Mouse (Mus musculus) CH12.LX (cell line): ENCODE measurements around the gene Rapgef4. TPM values are rescaled to one million over a fixed set of nuclear protein-coding genes. Genes with fewer than 3 reads are reported as not detected.

Experiments used
- DNase-seq: peaks from one replicate; pipeline ENCODE4 v3.0.0-alpha.2; 2013; ENCODE audit errors: extremely low read depth
- H3K27ac ChIP-seq: 2 replicates; pipeline ENCODE4 v1.5.1; 2012; ENCODE audit warnings: low read depth, mild to moderate bottlenecking, control low read depth, moderate library complexity; ENCODE audit not compliant: insufficient read depth
- H3K27me3 ChIP-seq: replicated peaks from 2 replicates; pipeline ENCODE3; 2012; ENCODE audit warnings: inconsistent platforms
- H3K36me3 ChIP-seq, 2 experiments: replicated peaks in 1 of 2; 2 replicates each; pipeline versions ENCODE3 to v1.6.1; 2012; ENCODE audit warnings: inconsistent platforms in 1 of 2, low read length in 1 of 2, mild to moderate bottlenecking in 1 of 2, mixed read lengths in 1 of 2, moderate library complexity in 1 of 2; ENCODE audit not compliant: control insufficient read depth in 1 of 2, insufficient read depth in 1 of 2
- H3K4me1 ChIP-seq, 2 experiments: 2 replicates each; pipeline ENCODE4 v1.6.1; 2012; ENCODE audit warnings: inconsistent platforms in 1 of 2, moderate library complexity in 1 of 2; ENCODE audit not compliant: insufficient read depth in 2 of 2, control insufficient read depth in 1 of 2
- H3K4me2 ChIP-seq: 2 replicates; pipeline ENCODE4 v1.6.1; 2012; ENCODE audit warnings: low read depth, mild to moderate bottlenecking, control low read depth; ENCODE audit not compliant: poor library complexity, insufficient read depth, severe bottlenecking
- H3K4me3 ChIP-seq, 3 experiments: fragments of 150-350 bp in 1 of 3; sonication (generic) in 1 of 3; replicated peaks in 1 of 3; 2 replicates each; pipeline versions ENCODE3 to v1.5.1; 2011 to 2012; ENCODE audit warnings: low read depth in 2 of 3, low read length in 2 of 3, mild to moderate bottlenecking in 2 of 3, moderate library complexity in 2 of 3, control low read depth in 1 of 3, improper control_type of control experiment in 1 of 3, inconsistent platforms in 1 of 3, mixed read lengths in 1 of 3; ENCODE audit not compliant: poor library complexity in 1 of 3
- H3K79me2 ChIP-seq: replicated peaks from 2 replicates; pipeline ENCODE4 v1.6.1; 2012; ENCODE audit warnings: mild to moderate bottlenecking, moderate library complexity; ENCODE audit not compliant: control insufficient read depth, poor library complexity, insufficient read depth, severe bottlenecking; ENCODE audit errors: extremely low read depth
- H3K9ac ChIP-seq: 2 replicates; pipeline ENCODE4 v1.6.1; 2012; ENCODE audit warnings: low read depth, mild to moderate bottlenecking, control low read depth, moderate library complexity; ENCODE audit not compliant: insufficient read depth
- H3K9me3 ChIP-seq: replicated peaks from 2 replicates; pipeline ENCODE3; 2012; ENCODE audit warnings: low read length, inconsistent platforms, mixed read lengths
- BHLHE40 ChIP-seq: IDR thresholded peaks from 2 replicates; pipeline ENCODE4 v1.6.1; 2011; ENCODE audit warnings: mild to moderate bottlenecking, low read depth, low read length, improper control_type of control experiment
- CTCF ChIP-seq, 2 experiments: IDR thresholded peaks in 1 of 2; conservative IDR thresholded peaks in 1 of 2; 2 replicates each; pipeline ENCODE4 v1.5.1; 2011 to 2012; ENCODE audit warnings: low read depth in 2 of 2, low read length in 2 of 2, improper control_type of control experiment in 1 of 2, inconsistent platforms in 1 of 2, mild to moderate bottlenecking in 1 of 2, moderate library complexity in 1 of 2
- E2F4 ChIP-seq: IDR thresholded peaks from 2 replicates; pipeline ENCODE4 v1.6.1; 2011; ENCODE audit warnings: low read depth, low read length, improper control_type of control experiment; ENCODE audit not compliant: insufficient replicate concordance
- ELF1 ChIP-seq: IDR thresholded peaks from 2 replicates; pipeline ENCODE4 v1.6.1; 2014; ENCODE audit warnings: low read depth, mild to moderate bottlenecking, inconsistent platforms, low read length, improper control_type of control experiment
- EP300 ChIP-seq: IDR thresholded peaks from 2 replicates; pipeline ENCODE4 v1.6.1; 2011; ENCODE audit warnings: low read length, improper control_type of control experiment
- GABPA ChIP-seq: IDR thresholded peaks from 2 replicates; pipeline ENCODE4 v1.6.1; 2012; ENCODE audit warnings: low read depth, low read length, improper control_type of control experiment, inconsistent platforms; ENCODE audit not compliant: insufficient replicate concordance
- HCFC1 ChIP-seq: IDR thresholded peaks from 2 replicates; pipeline ENCODE4 v1.6.1; 2012; ENCODE audit warnings: low read depth, mild to moderate bottlenecking, inconsistent platforms, low read length, improper control_type of control experiment
- KAT2A ChIP-seq: IDR thresholded peaks from 2 replicates; pipeline ENCODE4 v1.6.1; 2012; ENCODE audit warnings: low read length, improper control_type of control experiment, inconsistent platforms; ENCODE audit not compliant: insufficient replicate concordance
- MAFK ChIP-seq: IDR thresholded peaks from 2 replicates; pipeline ENCODE4 v1.6.1; 2011; ENCODE audit warnings: low read length, improper control_type of control experiment; ENCODE audit not compliant: insufficient replicate concordance
- MAX ChIP-seq: IDR thresholded peaks from 2 replicates; pipeline ENCODE4 v1.6.1; 2011; ENCODE audit warnings: low read length, improper control_type of control experiment
- MYC ChIP-seq: IDR thresholded peaks from 2 replicates; pipeline ENCODE4 v1.6.1; 2011; ENCODE audit warnings: low read depth, mild to moderate bottlenecking, improper control_type of control experiment, low read length
- NRF1 ChIP-seq: IDR thresholded peaks from 2 replicates; pipeline ENCODE4 v1.6.1; 2014; ENCODE audit warnings: low read depth, mild to moderate bottlenecking, inconsistent platforms, low read length, improper control_type of control experiment, moderate library complexity
- RAD21 ChIP-seq: IDR thresholded peaks from 2 replicates; pipeline ENCODE4 v1.6.1; 2011; ENCODE audit warnings: low read depth, mild to moderate bottlenecking, low read length, improper control_type of control experiment, moderate library complexity
- RCOR1 ChIP-seq: conservative IDR thresholded peaks from 2 replicates; pipeline ENCODE4 v1.6.1; 2012; ENCODE audit warnings: low read depth, mild to moderate bottlenecking, inconsistent platforms, low read length, improper control_type of control experiment
- SMC3 ChIP-seq: IDR thresholded peaks from 2 replicates; pipeline ENCODE4 v1.6.1; 2011; ENCODE audit warnings: low read depth, low read length, improper control_type of control experiment
- TCF12 ChIP-seq: IDR thresholded peaks from 2 replicates; pipeline ENCODE4 v1.6.1; 2014; ENCODE audit warnings: low read depth, mild to moderate bottlenecking, inconsistent platforms, low read length, improper control_type of control experiment
- UBTF ChIP-seq: IDR thresholded peaks from 2 replicates; pipeline ENCODE4 v1.6.1; 2012; ENCODE audit warnings: low read depth, mild to moderate bottlenecking, inconsistent platforms, low read length, improper control_type of control experiment, moderate library complexity
- USF1 ChIP-seq: IDR thresholded peaks from 2 replicates; pipeline ENCODE4 v1.6.1; 2014; ENCODE audit warnings: low read depth, mild to moderate bottlenecking, inconsistent platforms, low read length, improper control_type of control experiment
- USF2 ChIP-seq: conservative IDR thresholded peaks from 2 replicates; pipeline ENCODE4 v1.6.1; 2011; ENCODE audit warnings: low read depth, low read length, improper control_type of control experiment
- ZC3H11A ChIP-seq: IDR thresholded peaks from 2 replicates; pipeline ENCODE4 v1.6.1; 2012; ENCODE audit warnings: low read depth, mild to moderate bottlenecking, inconsistent platforms, low read length, improper control_type of control experiment
- ZKSCAN1 ChIP-seq: IDR thresholded peaks from 2 replicates; pipeline ENCODE4 v1.6.1; 2012; ENCODE audit warnings: low read depth, inconsistent platforms, low read length, improper control_type of control experiment, borderline replicate concordance
- ZNF384 ChIP-seq: IDR thresholded peaks from 2 replicates; pipeline ENCODE4 v1.6.1; 2012; ENCODE audit warnings: low read depth, low read length, improper control_type of control experiment, inconsistent platforms
- dilution Hi-C: fragments of 300-500 bp; cut with MboI; formaldehyde crosslinking; loops from 2 replicates; pipeline ENCODE4 v1.14.3; 2020; ENCODE audit warnings: low sequenced_read_pairs; ENCODE audit not compliant: extremely low pct_unique_long_range_greater_than_20kb, extremely low pct_ligation_motif_present
- in situ Hi-C: fragments of 300-500 bp; cut with MboI; formaldehyde crosslinking; loops from 3 replicates; pipeline ENCODE4 v1.14.3; 2019; ENCODE audit warnings: low sequenced_read_pairs, low pct_ligation_motif_present, low pct_unique_long_range_greater_than_20kb, mixed read lengths
- polyA plus RNA-seq: library from polyadenylated mRNA; unstranded; fragments of >175 nt; gene quantifications from 2 replicates; pipeline ENCODE4 v1.2.1, GENCODE M21; 2012; ENCODE audit warnings: low read depth; ENCODE audit not compliant: insufficient read length
- total RNA-seq, 2 experiments: library from RNA; depleted of rRNA; stranded (reverse); fragments of 300-350 nt in 1 of 2; fragments of >200 nt in 1 of 2; gene quantifications; 2 replicates each; pipeline ENCODE4 v1.2.3; 2012 to 2014

Rapgef4 gene
- total and polyA plus RNA-seq, 3 experiments: 0.12 to 0.13 TPM; not detected in 1

DNA sequence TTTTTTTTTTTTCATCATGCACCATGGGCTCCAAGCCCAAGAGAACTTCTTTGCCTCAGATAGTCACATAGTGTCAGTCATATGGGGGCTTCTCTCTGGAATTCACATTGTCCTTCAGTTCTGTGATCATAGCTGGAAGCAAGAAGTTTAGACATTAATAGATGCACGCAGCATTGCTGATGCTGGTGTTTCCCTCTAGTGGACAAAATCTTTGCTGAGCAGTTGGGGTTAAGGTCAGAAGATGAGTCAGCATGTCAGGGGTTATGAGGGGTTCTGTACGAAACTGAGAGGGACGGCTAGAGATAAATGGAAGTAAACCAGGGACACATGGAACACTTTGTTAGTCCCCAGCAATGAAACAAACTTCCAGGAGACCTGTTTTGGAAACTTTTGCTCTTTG is 216.0 kb downstream of the Rapgef4 start (continued):
- TF ChIP-seq USF1 (no peak), GABPA (no peak), HCFC1 (peak; percentile 37; the same call in 1 of the 2 replicates), BHLHE40 (no peak), KAT2A (no peak), ZKSCAN1 (no peak), ELF1 (no peak), USF2 (no peak)

GRCm38 (mm10) chr2:72199451-72199850 is 218.4 kb downstream of the Rapgef4 start:
- DNase-seq: no peak
- no peak overlapping the region for H3K9ac ChIP-seq
- peaks cover 4 to 47% of the 10 kb centered on the region in 2 experiments; a peak in 3 of 4 replicates for H3K4me1 ChIP-seq
- H3K79me2 ChIP-seq: no peaks in the 10 kb centered on the region
- in situ Hi-C loops (no loop called here), dilution Hi-C loops (no loop called here)
- no peaks in the 10 kb centered on the region for H3K9me3 ChIP-seq
- no peaks in the 10 kb centered on the region for H3K36me3 ChIP-seq
- H3K27me3 ChIP-seq: no peaks in the 10 kb centered on the region
- no peak overlapping the region for H3K27ac ChIP-seq
- no peak overlapping the region for H3K4me3 ChIP-seq
- no peak for TF ChIP-seq RCOR1
- TF ChIP-seq ZNF384: no peak
- no peak for TF ChIP-seq MYC
- no peak for TF ChIP-seq BHLHE40
- TF ChIP-seq NRF1: no peak
- no peak for TF ChIP-seq EP300
- TF ChIP-seq ZC3H11A: no peak
- no peak for TF ChIP-seq MAX
- TF ChIP-seq SMC3: no peak
- TF ChIP-seq TCF12: no peak
- no peak for TF ChIP-seq E2F4
- no peak for TF ChIP-seq CTCF (conservative IDR thresholded peaks at IDR 0.05 in 1 of 2, IDR thresholded peaks at IDR 0.05 in 1 of 2; ENCODE audit: low read depth in 2 of 2, low read length in 2 of 2)
- no peak overlapping the region for H3K4me2 ChIP-seq

GRCm38 (mm10) chr2:72201506-72201905 is 220.5 kb downstream of the Rapgef4 start:
- in situ Hi-C loops: no loop called here
- no peaks in the 10 kb centered on the region for H3K79me2 ChIP-seq
- no peaks in the 10 kb centered on the region for H3K9me3 ChIP-seq
- H3K4me3 ChIP-seq: no peak overlapping the region
- no peaks in the 10 kb centered on the region for H3K27me3 ChIP-seq
- H3K9ac ChIP-seq: no peak overlapping the region
- H3K4me2 ChIP-seq: no peak overlapping the region
- dilution Hi-C loops: no loop called here
- no peak overlapping the region for H3K27ac ChIP-seq
- peaks cover 0 to 38% of the 10 kb centered on the region in 2 experiments; a peak in 2 of 4 replicates for H3K4me1 ChIP-seq
- TF ChIP-seq MAFK: no peak
- no peak for TF ChIP-seq UBTF
- TF ChIP-seq RAD21: no peak
- DNase-seq: no peak
- H3K36me3 ChIP-seq: no peaks in the 10 kb centered on the region
